Mouse (Mus musculus): ENCODE results near the gene Dnajb8. TPM values are rescaled to one million over a fixed set of nuclear protein-coding genes. Genes with fewer than 3 reads are reported as not detected.

Gene Dnajb8
- total RNA-seq (2021) (not detected), polyA plus RNA-seq (2012; rRNA removed) (not detected in 2 replicates)
- long read RNA-seq, result 0 reads

GRCm38 (mm10) chr6:88221968-88222367 lies at the start of gene Dnajb8:
Gene Dnajb8 (plus strand): TSS chr6:88222268.
- DNase-seq, result no peak

GRCm38 (mm10) chr6:88174191-88174590 lies 47.9 kb upstream of the Dnajb8 start:
- no peak for DNase-seq

GRCm38 (mm10) chr6:88174676-88175075 lies 47.4 kb upstream of the Dnajb8 start:
- DNase-seq, result no peak

GRCm38 (mm10) chr6:88184671-88185070 lies 37.4 kb upstream of the Dnajb8 start:
- no peak for DNase-seq

GRCm38 (mm10) chr6:88188148-88188547 lies 33.9 kb upstream of the Dnajb8 start:
- DNase-seq, result no peak

- DNase-seq, result peak; percentile 89
These were observed 32.6 kb upstream of the Dnajb8 start for GRCm38 (mm10) chr6:88189312-88190042.

GRCm38 (mm10) chr6:88190043-88190309 lies 32.1 kb upstream of the Dnajb8 start:
- no peak for DNase-seq

GRCm38 (mm10) chr6:88190310-88191023 lies 31.6 kb upstream of the Dnajb8 start:
- DNase-seq, result peak; percentile 21

GRCm38 (mm10) chr6:88191024-88191365 lies 31.1 kb upstream of the Dnajb8 start:
- no peak for DNase-seq

GRCm38 (mm10) chr6:88191411-88192070 lies 30.5 kb upstream of the Dnajb8 start:
- no peak for DNase-seq

GRCm38 (mm10) chr6:88192756-88193155 lies 29.3 kb upstream of the Dnajb8 start:
- no peak for DNase-seq

GRCm38 (mm10) chr6:88193433-88194052 lies 28.5 kb upstream of the Dnajb8 start, which contains the start of gene Gata2:
Gene Gata2 (plus strand): TSS chr6:88193891.
- DNase-seq, result peak; percentile 74

GRCm38 (mm10) chr6:88194053-88194977 lies 27.8 kb upstream of the Dnajb8 start:
- DNase-seq, result peak; percentile 23

- no peak for DNase-seq
These were observed 27.1 kb upstream of the Dnajb8 start for GRCm38 (mm10) chr6:88194978-88195325.

- peak; percentile 13 for DNase-seq
These were observed 25.9 kb upstream of the Dnajb8 start for GRCm38 (mm10) chr6:88196054-88196732.

GRCm38 (mm10) chr6:88196733-88197312 lies 25.2 kb upstream of the Dnajb8 start:
- peak; percentile 15 for DNase-seq

GRCm38 (mm10) chr6:88197313-88198069 lies 24.6 kb upstream of the Dnajb8 start:
- peak; percentile 59 for DNase-seq

GRCm38 (mm10) chr6:88198070-88198940 lies 23.8 kb upstream of the Dnajb8 start:
- DNase-seq, result peak; percentile 93

All from adrenal gland, adult 2 months (tissue).